In the genomic region with DNA sequence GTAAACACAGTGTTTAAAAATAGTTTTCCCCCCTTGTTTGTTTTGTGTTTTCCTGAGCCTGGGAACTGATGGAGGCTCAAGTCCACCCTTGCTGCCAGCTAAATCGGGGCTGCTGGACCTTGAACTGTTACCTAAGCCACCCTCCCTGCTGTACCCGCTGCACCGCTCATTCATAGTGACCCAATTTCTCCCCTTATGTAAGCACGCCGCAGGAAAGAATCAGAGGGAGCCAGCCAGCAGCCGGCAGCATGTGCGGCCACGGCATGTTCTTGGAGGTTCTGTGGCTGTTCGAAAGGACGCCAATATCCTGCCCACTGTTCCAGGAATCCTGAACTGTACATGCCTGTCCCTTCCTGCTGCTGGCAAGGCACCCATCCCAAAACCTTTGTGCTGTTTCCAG, we compare ENCODE assay signal across 8 mouse cellular contexts. TPM values are rescaled to one million over a fixed set of nuclear protein-coding genes. Genes with fewer than 3 reads are reported as not detected.
A peak's percentile ranks its signal among the peaks of the same experiment; 100 is the strongest.
DNase-seq lines count a peak whose midpoint lies in the region; ATAC-seq lines count a peak whose summit lies in the region.

No protein-coding gene starts in this region.

- H3K9ac ChIP-seq in forebrain, embryonic 13.5 days, result no peak overlapping the region
- H3K9ac ChIP-seq in forebrain, embryonic 11.5 days (ENCODE audit: low read length), result no peak overlapping the region
- H3K9ac ChIP-seq in forebrain, embryonic 14.5 days (ENCODE audit: low read length), result no peak overlapping the region
- H3K9ac ChIP-seq in liver, embryonic 15.5 days, result no peak overlapping the region

- WGBS in forebrain, embryonic 13.5 days, result 45% methylated on average over 10 of the region's 10 CpGs
- 69% methylated on average over 10 of the region's 10 CpGs for WGBS in forebrain, embryonic 11.5 days
- WGBS in forebrain, embryonic 14.5 days, result 62% methylated on average over 10 of the region's 10 CpGs
- 48% methylated on average over 10 of the region's 10 CpGs for WGBS in liver, embryonic 15.5 days (ENCODE audit: insufficient replicate concordance)

- DNase-seq in forebrain, embryonic 11.5 days (ENCODE audit: low spot score), result no peak
- peak; percentile 36 to 43 for DNase-seq in adrenal gland, adult 18-20 months (ENCODE audit: low spot score in 2 of 2)
- DNase-seq in forebrain, embryonic 14.5 days (ENCODE audit: low spot score), result no peak
- peak; percentile 70 for DNase-seq in kidney, postnatal 10 days
- DNase-seq in right cerebral cortex, postnatal 25 days, result peak; percentile 72
- DNase-seq in embryo, embryonic 9.5 days (ENCODE audit: extremely low spot score), result no peak

- H3K4me3 ChIP-seq in forebrain, embryonic 13.5 days, result no peak overlapping the region
- H3K4me3 ChIP-seq in forebrain, embryonic 11.5 days (ENCODE audit: low read depth, low read length), result no peak overlapping the region
- H3K4me3 ChIP-seq in forebrain, embryonic 14.5 days (ENCODE audit: low read depth, low read length), result no peak overlapping the region
- no peak overlapping the region for H3K4me3 ChIP-seq in liver, embryonic 15.5 days (replicated peaks)

- 0 out of 2 replicates have a peak, but pooled peaks cover 3% of the 10 kb centered on the region for H3K36me3 ChIP-seq in forebrain, embryonic 13.5 days (ENCODE audit: poor library complexity, severe bottlenecking)
- H3K36me3 ChIP-seq in forebrain, embryonic 11.5 days (ENCODE audit: control insufficient read depth, insufficient read depth, low read length), result no peaks in the 10 kb centered on the region
- no peaks in the 10 kb centered on the region for H3K36me3 ChIP-seq in forebrain, embryonic 14.5 days (ENCODE audit: control insufficient read depth, insufficient read depth, low read length)
- no peaks in the 10 kb centered on the region for H3K36me3 ChIP-seq in liver, embryonic 15.5 days (replicated peaks)

- H3K4me1 ChIP-seq in forebrain, embryonic 13.5 days, result peaks cover 25% of the 10 kb centered on the region
- no peaks in the 10 kb centered on the region for H3K4me1 ChIP-seq in forebrain, embryonic 11.5 days (replicated peaks; ENCODE audit: control insufficient read depth, insufficient read depth, low read length)
- peaks cover 9% of the 10 kb centered on the region for H3K4me1 ChIP-seq in forebrain, embryonic 14.5 days (ENCODE audit: control insufficient read depth, insufficient read depth, low read length)
- H3K4me1 ChIP-seq in liver, embryonic 15.5 days (replicated peaks), result no peaks in the 10 kb centered on the region; the same call in 1 of the 2 replicates

- no peak overlapping the region for H3K4me2 ChIP-seq in forebrain, embryonic 13.5 days
- H3K4me2 ChIP-seq in forebrain, embryonic 11.5 days (ENCODE audit: low read depth, low read length, severe bottlenecking), result no peak overlapping the region
- no peak overlapping the region for H3K4me2 ChIP-seq in forebrain, embryonic 14.5 days (ENCODE audit: low read length)
- no peak overlapping the region for H3K4me2 ChIP-seq in liver, embryonic 15.5 days

- H3K27me3 ChIP-seq in forebrain, embryonic 13.5 days, result no peaks in the 10 kb centered on the region
- H3K27me3 ChIP-seq in forebrain, embryonic 11.5 days (ENCODE audit: control insufficient read depth, insufficient read depth, low read length), result no peaks in the 10 kb centered on the region
- H3K27me3 ChIP-seq in forebrain, embryonic 14.5 days (replicated peaks; ENCODE audit: control insufficient read depth, insufficient read depth, low read length), result no peaks in the 10 kb centered on the region
- H3K27me3 ChIP-seq in liver, embryonic 15.5 days, result no peaks in the 10 kb centered on the region

- no peaks in the 10 kb centered on the region for H3K9me3 ChIP-seq in forebrain, embryonic 13.5 days (replicated peaks)
- H3K9me3 ChIP-seq in forebrain, embryonic 11.5 days (ENCODE audit: control insufficient read depth, low read length), result no peaks in the 10 kb centered on the region
- no peaks in the 10 kb centered on the region for H3K9me3 ChIP-seq in forebrain, embryonic 14.5 days (replicated peaks; ENCODE audit: control insufficient read depth, low read length)
- no peaks in the 10 kb centered on the region for H3K9me3 ChIP-seq in liver, embryonic 15.5 days (replicated peaks)

- 0 out of 2 replicates have a peak, but pooled peaks have one; percentile 46 for ATAC-seq in forebrain, embryonic 13.5 days
- ATAC-seq in forebrain, embryonic 11.5 days (replicated peaks; ENCODE audit: low FRiP score), result no peak
- ATAC-seq in forebrain, embryonic 14.5 days, result peak; percentile 40; the same call in 1 of the 2 replicates
- peak; percentile 85 for ATAC-seq in liver, embryonic 15.5 days (ENCODE audit: insufficient read depth)

- no peak overlapping the region for H3K27ac ChIP-seq in forebrain, embryonic 13.5 days
- no peak overlapping the region for H3K27ac ChIP-seq in forebrain, embryonic 11.5 days (ENCODE audit: low read depth, low read length)
- peak overlapping the region; percentile 21; the same call in 1 of the 2 replicates for H3K27ac ChIP-seq in forebrain, embryonic 14.5 days (ENCODE audit: low read depth, low read length)
- peak overlapping the region; percentile 69 for H3K27ac ChIP-seq in liver, embryonic 15.5 days (replicated peaks)

RNA-seq across cellular contexts. Expression of a gene that starts 26.3 kb away (rescaled TPM):
- polyA plus RNA-seq in forebrain, embryonic 13.5 days (2015; fragmentation: Nextera tagmentation; extraction: Ambion mirVana), result 14.6 and 17.7 TPM in 2 replicates
- polyA plus RNA-seq in forebrain, embryonic 11.5 days (2014; fragmentation: Nextera tagmentation; extraction: Ambion mirVana), result 12.1 and 12.2 TPM in 2 replicates
- total RNA-seq in adrenal gland, adult 18-20 months (2021), result not detected
- polyA plus RNA-seq in forebrain, embryonic 14.5 days (2014; fragmentation: Nextera tagmentation; extraction: Ambion mirVana), result 14.6 and 15.0 TPM in 2 replicates
- 0.14 TPM in 1 of 2 replicates, not detected in the other for polyA plus RNA-seq in liver, embryonic 15.5 days (2015; fragmentation: Nextera tagmentation; extraction: Ambion mirVana)

Comparison
In these comparisons a context has a peak if more than half of its experiments do, and no peak if none do; other contexts are left out.
1. H3K27ac ChIP-seq: peak in forebrain, embryonic 14.5 days (single experiment) and liver, embryonic 15.5 days (single experiment); none in forebrain, embryonic 13.5 days (single experiment) and forebrain, embryonic 11.5 days (single experiment).
2. DNase-seq: peak in adrenal gland, adult 18-20 months (2 of 2), kidney, postnatal 10 days (single experiment) and right cerebral cortex, postnatal 25 days (single experiment); none in forebrain, embryonic 11.5 days (single experiment), forebrain, embryonic 14.5 days (single experiment) and embryo, embryonic 9.5 days (single experiment).
3. RNA of a gene that starts 26.3 kb away (polyA plus RNA-seq): 14.6 to 15.0 TPM in forebrain, embryonic 14.5 days, 14.6 to 17.7 TPM in forebrain, embryonic 13.5 days and 12.1 to 12.2 TPM in forebrain, embryonic 11.5 days; 0.14 TPM in liver, embryonic 15.5 days; every median in the first group is over 10 times any median in the second.